Mouse (Mus musculus) midbrain, embryonic 10.5 days (tissue): ENCODE data around the gene Ndufaf3. TPM values are rescaled to one million over a fixed set of nuclear protein-coding genes. Genes with fewer than 3 reads are reported as not detected.

ENCODE experiments used
- DNase-seq: peaks from one replicate; pipeline ENCODE4 v3.0.0-alpha.2; 2017; ENCODE audit warnings: low spot score
- H3K27ac ChIP-seq: fragments of 300-500 bp; sonication (generic); replicated peaks from 2 replicates; pipeline ENCODE4 v1.5.1; 2016; ENCODE audit warnings: mild to moderate bottlenecking
- H3K27me3 ChIP-seq: fragments of 300-500 bp; sonication (generic); 2 replicates; pipeline ENCODE4 v1.6.1; 2016; ENCODE audit warnings: low read depth, mild to moderate bottlenecking; ENCODE audit not compliant: poor library complexity, severe bottlenecking
- H3K36me3 ChIP-seq: fragments of 300-500 bp; sonication (generic); 2 replicates; pipeline ENCODE4 v1.6.1; 2016; ENCODE audit warnings: mild to moderate bottlenecking, moderate library complexity
- H3K4me1 ChIP-seq: fragments of 300-500 bp; sonication (generic); 2 replicates; pipeline ENCODE4 v1.6.1; 2016
- H3K4me3 ChIP-seq: fragments of 300-500 bp; sonication (generic); 2 replicates; pipeline ENCODE4 v1.5.1; 2016; ENCODE audit warnings: mild to moderate bottlenecking, moderate library complexity
- H3K9me3 ChIP-seq: fragments of 300-500 bp; sonication (generic); replicated peaks from 2 replicates; pipeline ENCODE4 v1.6.1; 2016; ENCODE audit warnings: mild to moderate bottlenecking
- WGBS: fragments of 180-500 bp; shearing (Covaris S2); methylation state at CpG from one replicate; pipeline ENCODE4 v1.1.7; 2016; 5-methylcytosine and 5-hydroxymethylcytosine counted together
- polyA plus RNA-seq: library from polyadenylated mRNA; unstranded; fragments of >200 nt; fragmentation: Nextera tagmentation; extraction: Ambion mirVana; gene quantifications from 2 replicates; pipeline ENCODE4 v1.2.1, GENCODE M21; 2016

Gene Ndufaf3
- polyA plus RNA-seq, 1 experiment from 2014 or later, result 47.0 TPM

DNA sequence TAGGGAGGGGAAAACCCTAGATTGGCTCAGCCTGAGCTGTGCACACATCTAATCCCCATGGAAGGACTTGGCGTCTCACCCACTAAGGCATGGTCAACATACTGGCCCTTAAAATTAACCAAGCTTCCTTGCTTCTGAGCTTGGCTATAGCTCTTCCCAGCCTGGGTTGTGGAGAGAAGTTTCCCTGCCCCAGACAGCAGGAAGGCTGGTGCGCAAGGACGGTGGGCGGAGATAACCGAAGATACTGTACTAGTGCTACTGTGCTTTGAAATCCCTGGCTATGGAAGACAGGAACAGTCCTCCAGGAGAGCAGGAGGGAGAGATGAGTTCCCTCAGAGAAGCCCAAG, 12.1 kb upstream of the Ndufaf3 start:
- peak overlapping the region; percentile 67 for H3K4me3 ChIP-seq
- no peak for DNase-seq
- peaks cover 53% of the 10 kb centered on the region for H3K4me1 ChIP-seq
- H3K9me3 ChIP-seq, result no peaks in the 10 kb centered on the region
- H3K36me3 ChIP-seq, result peaks cover 60% of the 10 kb centered on the region
- peak overlapping the region; percentile 96 for H3K27ac ChIP-seq
- peaks cover 17% of the 10 kb centered on the region for H3K27me3 ChIP-seq
- WGBS, result 58% methylated on average over 5 of the region's 5 CpGs

GRCm38 (mm10) chr9:108578545-108579343, 11.5 kb upstream of the Ndufaf3 start, which contains the start of gene Wdr6:
Gene Wdr6, minus strand, starts transcription at chr9:108578739.
- 5% methylated on average over 51 of the region's 51 CpGs for WGBS
- Histone ChIP-seq H3K27ac (peak within 1 kb of the TSS; percentile 96), H3K4me3 (peak within 1 kb of the TSS; percentile 67), H3K27me3 (peaks cover 17% of the 10 kb centered on the region), H3K36me3 (peaks cover 66% of the 10 kb centered on the region), H3K9me3 (no peaks in the 10 kb centered on the region), H3K4me1 (peaks cover 59% of the 10 kb centered on the region)
- peak; percentile 98 for DNase-seq

DNA sequence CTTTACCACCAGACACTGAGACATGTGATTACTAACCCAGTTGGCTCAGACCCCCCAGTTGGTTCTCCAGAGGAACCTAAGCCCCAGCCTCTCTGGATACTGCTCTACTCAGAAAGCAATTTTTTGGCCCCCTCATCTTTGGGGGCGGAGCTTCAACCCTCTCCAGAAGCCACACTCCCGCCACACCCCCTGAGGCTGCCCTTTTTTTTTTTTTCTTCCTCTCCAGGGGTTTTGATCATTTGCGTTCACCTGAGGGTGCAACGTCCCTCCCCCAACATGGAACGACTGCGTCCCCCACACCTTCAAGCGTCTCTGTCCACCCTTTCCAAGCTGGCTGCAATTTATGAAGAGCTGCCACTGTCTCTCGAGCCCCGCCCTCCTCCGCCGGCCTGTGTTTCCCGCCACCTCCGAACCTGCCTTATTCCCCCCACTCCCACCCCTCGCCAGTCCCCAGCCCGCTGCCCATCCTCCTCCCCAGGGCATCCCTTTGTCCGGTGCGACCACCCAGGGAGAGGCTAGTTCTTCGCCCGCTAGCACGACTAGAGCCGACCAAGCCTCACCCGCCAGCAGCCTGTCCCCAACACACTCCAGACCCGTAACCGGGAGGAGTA, 10.8 kb upstream of the Ndufaf3 start:
- Histone ChIP-seq H3K36me3 (peaks cover 68% of the 10 kb centered on the region), H3K9me3 (no peaks in the 10 kb centered on the region), H3K27ac (peak overlapping the region; percentile 96), H3K4me1 (peaks cover 66% of the 10 kb centered on the region), H3K27me3 (peaks cover 17% of the 10 kb centered on the region), H3K4me3 (peak overlapping the region; percentile 67)
- no peak for DNase-seq
- WGBS, result 0% methylated on average over 24 of the region's 24 CpGs

DNA sequence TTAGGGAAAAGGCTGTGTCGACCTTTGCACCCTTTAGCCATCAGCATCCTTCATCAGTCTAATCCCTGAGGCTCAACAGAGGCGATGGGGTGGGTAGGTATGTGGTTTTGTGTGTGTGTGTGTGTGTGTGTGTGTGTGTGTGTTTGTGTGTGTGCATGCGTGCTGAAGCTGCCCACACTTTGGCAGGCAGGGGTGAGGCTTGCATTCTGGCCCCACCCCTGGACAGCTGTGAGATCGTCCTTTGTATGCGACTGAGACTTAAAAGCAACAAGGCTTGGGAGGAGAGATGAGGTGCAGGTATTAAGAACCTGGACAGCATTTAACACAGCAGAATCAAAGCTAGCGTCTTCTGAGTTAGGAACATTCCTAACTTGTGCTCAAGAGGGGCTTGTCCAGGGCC, 9.8 kb upstream of the Ndufaf3 start:
- peaks cover 68% of the 10 kb centered on the region for H3K36me3 ChIP-seq
- H3K9me3 ChIP-seq, result no peaks in the 10 kb centered on the region
- peak overlapping the region; percentile 96; the same call in 1 of the 2 replicates for H3K27ac ChIP-seq
- peaks cover 17% of the 10 kb centered on the region for H3K27me3 ChIP-seq
- peaks cover 71% of the 10 kb centered on the region for H3K4me1 ChIP-seq
- no peak for DNase-seq
- 67% methylated on average over 6 of the region's 6 CpGs for WGBS
- H3K4me3 ChIP-seq, result peak overlapping the region; percentile 67

DNA sequence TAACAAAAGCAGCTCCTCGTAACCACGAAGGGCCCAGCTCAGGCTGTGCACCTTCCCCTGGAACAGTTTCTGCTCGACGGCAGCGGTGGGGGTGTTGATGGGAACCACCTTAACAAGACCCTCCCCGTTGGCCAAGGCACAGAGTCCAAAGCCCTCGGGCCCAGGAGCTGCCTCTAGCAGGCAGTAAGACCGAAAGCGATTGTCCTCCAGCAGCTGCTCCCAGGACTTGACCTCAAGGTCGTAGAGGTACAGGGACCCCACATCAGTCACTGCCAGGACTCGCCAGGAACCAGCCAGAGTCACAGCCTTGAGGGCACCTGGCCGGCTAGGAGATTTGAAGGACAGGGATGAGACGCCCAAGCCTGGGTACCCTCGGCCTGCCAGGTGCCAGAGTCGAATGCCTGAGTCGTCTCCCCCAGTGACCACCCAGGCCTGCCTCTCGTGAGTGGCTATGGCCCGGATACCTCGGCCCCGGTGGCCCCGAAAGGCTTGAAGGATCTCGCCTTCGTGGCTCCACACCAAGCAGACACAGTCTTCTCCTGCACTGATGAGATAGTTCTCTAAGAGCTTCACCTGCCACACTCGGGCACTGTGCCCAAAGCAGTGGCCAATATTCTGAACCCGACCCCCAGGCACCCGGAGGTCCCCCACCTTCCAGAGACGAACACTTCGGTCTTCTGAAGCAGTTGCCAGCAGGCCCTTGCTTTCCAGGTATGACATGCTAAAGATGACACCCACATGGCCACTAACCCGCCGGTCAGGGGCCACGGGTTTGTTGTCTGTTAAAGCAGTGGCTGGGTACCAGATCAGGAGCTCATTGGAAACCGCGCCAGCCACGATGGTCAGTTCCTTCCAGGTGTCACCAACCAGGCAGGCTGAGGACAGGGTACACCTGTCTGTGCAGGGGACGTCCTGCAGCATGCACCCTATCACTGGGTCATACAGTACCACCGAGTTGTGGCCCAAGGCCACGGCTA, 8.4 kb upstream of the Ndufaf3 start:
- no peaks in the 10 kb centered on the region for H3K9me3 ChIP-seq
- peaks cover 81% of the 10 kb centered on the region for H3K4me1 ChIP-seq
- DNase-seq, result no peak
- 91% methylated on average over 37 of the region's 37 CpGs for WGBS
- no peak overlapping the region; the same call in 1 of the 2 replicates for H3K27ac ChIP-seq
- H3K27me3 ChIP-seq, result peaks cover 15% of the 10 kb centered on the region
- H3K36me3 ChIP-seq, result peaks cover 74% of the 10 kb centered on the region
- peak overlapping the region; percentile 67 for H3K4me3 ChIP-seq

DNA sequence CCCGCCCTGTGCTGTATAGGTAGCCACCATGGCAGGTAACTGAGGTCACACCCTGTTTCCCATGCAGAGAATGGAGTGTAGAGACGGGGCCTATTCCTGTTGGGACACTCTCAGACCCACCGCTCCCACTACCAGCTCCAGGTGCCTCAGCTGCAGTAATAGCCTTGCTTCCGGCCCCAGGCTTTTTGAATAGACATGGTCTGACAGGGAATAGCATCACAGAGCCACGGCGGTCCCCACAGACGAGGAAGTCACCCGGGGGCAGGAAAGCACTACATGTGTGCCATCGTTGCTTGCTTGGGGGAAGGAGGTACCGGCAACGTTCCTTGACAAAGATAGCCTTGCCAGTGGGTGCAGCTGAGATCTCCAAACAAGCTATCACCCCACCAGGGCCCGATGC, 7.7 kb upstream of the Ndufaf3 start:
- Histone ChIP-seq H3K4me3 (peak overlapping the region; percentile 67; the same call in 1 of the 2 replicates), H3K36me3 (peaks cover 71% of the 10 kb centered on the region), H3K27ac (peak overlapping the region; percentile 6; the same call in 1 of the 2 replicates), H3K9me3 (no peaks in the 10 kb centered on the region), H3K27me3 (peaks cover 8% of the 10 kb centered on the region), H3K4me1 (peaks cover 86% of the 10 kb centered on the region)
- WGBS, result 90% methylated on average over 12 of the region's 12 CpGs
- no peak for DNase-seq

- peaks cover 86% of the 10 kb centered on the region for H3K4me1 ChIP-seq
- H3K27me3 ChIP-seq, result no peaks in the 10 kb centered on the region
- 52% methylated on average over 26 of the region's 26 CpGs for WGBS
- H3K36me3 ChIP-seq, result peaks cover 66% of the 10 kb centered on the region
- peak overlapping the region; percentile 52; the same call in 1 of the 2 replicates for H3K27ac ChIP-seq
- H3K4me3 ChIP-seq, result peak overlapping the region; percentile 67
- H3K9me3 ChIP-seq, result no peaks in the 10 kb centered on the region
- DNase-seq, result peak; percentile 79
Measured at GRCm38 (mm10) chr9:108573774-108574690, 6.8 kb upstream of the Ndufaf3 start.

- DNase-seq, result no peak
- Histone ChIP-seq H3K36me3 (peaks cover 66% of the 10 kb centered on the region), H3K4me1 (peaks cover 91% of the 10 kb centered on the region), H3K4me3 (no peak overlapping the region), H3K27me3 (no peaks in the 10 kb centered on the region), H3K9me3 (no peaks in the 10 kb centered on the region), H3K27ac (no peak overlapping the region)
- 85% methylated on average over 10 of the region's 10 CpGs for WGBS
Measured at GRCm38 (mm10) chr9:108572321-108572720, 5.1 kb upstream of the Ndufaf3 start.

DNA sequence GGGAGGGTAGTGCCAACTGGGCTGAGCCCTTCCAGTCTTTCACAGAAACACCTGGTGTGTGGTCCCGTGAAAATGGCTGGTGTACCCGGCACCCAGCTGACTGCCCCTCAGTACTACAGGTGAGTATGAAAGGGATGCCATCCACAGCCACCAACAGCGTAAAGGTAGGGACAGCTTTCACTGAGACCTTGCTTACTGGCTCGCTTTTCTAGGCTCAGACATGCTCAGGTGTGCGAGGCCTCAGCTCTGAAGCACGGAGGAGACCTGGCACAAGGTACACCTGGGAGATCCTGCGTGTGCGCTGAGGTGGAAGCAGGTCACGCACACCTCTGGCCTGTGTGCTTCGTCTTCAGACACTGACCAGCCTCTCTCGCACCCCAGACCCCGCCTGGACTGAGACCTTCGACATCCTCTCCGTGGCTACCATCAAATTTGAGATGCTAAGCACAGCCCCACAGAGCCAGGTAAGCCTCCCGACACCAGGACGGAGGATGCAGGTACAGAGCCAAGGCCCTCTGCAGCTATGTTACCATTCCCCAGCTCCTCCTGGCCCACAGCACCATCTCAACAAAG, 4.3 kb upstream of the Ndufaf3 start:
- Histone ChIP-seq H3K4me1 (peaks cover 89% of the 10 kb centered on the region), H3K27ac (no peak overlapping the region), H3K9me3 (no peaks in the 10 kb centered on the region), H3K4me3 (peak overlapping the region; percentile 2; the same call in 1 of the 2 replicates), H3K36me3 (peaks cover 59% of the 10 kb centered on the region), H3K27me3 (no peaks in the 10 kb centered on the region)
- no peak for DNase-seq
- 96% methylated on average over 16 of the region's 16 CpGs for WGBS

DNA sequence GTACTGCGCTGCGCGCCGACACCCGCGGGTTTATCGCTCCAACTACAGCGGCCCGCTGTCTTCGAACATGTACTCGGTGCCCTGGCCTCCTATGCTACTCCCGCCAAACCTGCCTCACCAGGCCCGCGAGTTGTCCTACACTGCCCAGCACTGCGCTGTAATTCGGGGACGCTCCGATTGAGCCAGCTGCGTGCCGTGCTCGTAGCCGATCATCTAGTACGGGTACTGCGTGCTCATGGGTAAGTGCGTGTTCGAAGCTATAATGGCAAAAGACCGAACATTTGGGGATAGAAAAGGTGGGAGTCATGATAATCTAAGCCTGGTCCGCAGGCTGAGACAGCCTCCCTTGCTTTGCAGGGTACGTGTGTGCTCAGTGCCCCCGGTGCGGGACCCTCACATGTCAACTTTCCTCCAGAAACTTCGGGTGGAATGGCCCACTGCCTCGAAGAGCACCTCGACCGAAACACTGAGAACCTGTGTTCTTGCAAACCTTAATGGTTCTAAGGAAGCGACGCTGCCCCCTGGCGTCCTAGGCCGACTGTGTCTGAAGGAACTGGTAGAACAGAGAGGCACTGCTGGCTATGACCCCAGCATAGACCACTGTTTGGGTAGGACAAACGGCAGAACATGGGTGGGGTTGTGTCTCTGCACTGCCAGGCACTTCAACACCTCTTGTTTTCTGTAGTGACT, 3.1 kb upstream of the Ndufaf3 start:
- Histone ChIP-seq H3K27me3 (no peaks in the 10 kb centered on the region), H3K9me3 (no peaks in the 10 kb centered on the region), H3K4me1 (peaks cover 87% of the 10 kb centered on the region), H3K4me3 (peak overlapping the region; percentile 78), H3K36me3 (peaks cover 56% of the 10 kb centered on the region), H3K27ac (peak overlapping the region; percentile 83)
- DNase-seq, result peak; percentile 79
- 3% methylated on average over 40 of the region's 40 CpGs for WGBS
